Mouse (Mus musculus) gastrocnemius, postnatal 25 days (tissue): Measurements from ENCODE around the gene Trpv1. TPM values are rescaled to one million over a fixed set of nuclear protein-coding genes. Genes with fewer than 3 reads are reported as not detected.
A peak's percentile ranks its signal among the peaks of the same experiment; 100 is the strongest.

Source experiments
- DNase-seq: peaks from one replicate; pipeline ENCODE4 v3.0.0; 2022
- total RNA-seq, 2 experiments: library from RNA; stranded (reverse); gene quantifications; 1 replicate in 1 of 2; 2 replicates in 1 of 2; pipeline ENCODE4 v1.2.3; 2021

The Trpv1 gene
- total RNA-seq, 2 experiments from 2014 or later = 0.21 TPM; not detected in 1

DNA sequence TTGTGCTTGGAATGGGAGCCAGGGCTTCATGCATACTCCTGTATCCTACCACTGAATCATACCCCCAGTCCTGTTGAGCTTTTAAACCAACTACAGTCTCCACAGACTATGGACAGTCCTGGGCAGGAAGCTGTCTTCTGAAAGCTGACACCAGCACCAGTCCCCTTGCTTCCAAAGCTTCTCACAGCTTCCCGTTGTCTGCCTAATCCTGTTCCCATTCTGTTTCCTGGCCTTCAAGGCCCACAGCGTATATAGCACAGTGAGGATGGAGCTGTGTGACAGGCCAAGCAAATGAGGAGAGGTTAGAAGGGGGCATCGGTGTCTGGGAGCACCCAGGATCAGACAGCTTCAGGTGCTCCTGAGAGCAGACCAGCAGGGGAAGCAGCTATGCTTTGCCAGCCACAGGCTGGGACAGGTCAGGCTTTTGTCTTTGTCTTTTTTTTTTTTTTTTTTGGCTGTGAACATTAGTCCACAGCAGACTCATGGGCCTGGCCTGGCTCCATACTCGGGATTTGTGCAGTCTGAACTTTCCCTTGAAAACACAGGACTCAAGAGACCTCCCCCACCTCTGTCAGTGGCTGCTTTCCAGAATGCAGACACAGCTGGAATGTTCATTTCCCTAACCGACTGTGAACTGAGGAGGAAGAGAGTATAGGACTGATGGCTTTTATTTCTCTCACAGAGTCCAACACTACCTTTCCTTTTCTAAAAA is 2.1 kb downstream of the Trpv1 start:
- DNase-seq = peak; percentile 81

DNA sequence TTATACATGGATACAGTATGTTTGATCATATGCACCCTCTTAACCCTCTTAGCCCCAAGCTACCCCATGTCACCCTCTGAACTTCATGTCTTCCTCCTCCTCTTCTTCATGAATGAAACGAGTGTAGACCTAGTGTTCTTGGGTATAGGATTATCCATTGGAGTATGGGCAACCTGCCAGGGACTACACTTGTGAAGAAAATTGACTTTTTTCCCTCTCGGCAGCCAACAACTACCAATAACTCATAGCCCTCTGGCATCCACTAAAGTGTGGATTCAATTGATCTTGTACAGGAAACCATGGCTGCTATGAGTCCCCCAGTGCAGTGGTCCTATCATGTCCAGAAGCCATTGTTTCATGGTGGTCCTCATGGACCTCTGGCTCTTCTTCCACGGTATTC is 2.6 kb downstream of the Trpv1 start:
- no peak for DNase-seq

DNA sequence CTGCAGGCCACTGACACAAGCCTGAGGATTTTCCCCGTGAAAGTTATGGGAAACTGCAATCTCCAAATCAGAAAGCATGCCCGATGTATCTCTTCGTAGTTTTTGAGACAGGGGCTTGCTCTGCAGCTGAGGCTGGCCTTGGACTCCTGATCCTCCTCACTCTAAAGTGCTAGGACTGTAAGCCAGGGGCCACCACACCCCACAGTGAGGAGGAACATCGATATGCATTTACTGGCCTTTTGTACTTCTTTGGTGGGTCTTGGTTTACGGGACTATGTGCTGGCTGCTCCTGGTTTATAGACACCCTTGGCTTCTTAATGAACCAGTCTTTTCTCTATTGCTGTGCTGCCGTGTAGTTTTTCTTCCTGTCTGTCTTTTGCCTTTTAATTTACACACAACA is 8.1 kb downstream of the Trpv1 start:
- no peak for DNase-seq

DNA sequence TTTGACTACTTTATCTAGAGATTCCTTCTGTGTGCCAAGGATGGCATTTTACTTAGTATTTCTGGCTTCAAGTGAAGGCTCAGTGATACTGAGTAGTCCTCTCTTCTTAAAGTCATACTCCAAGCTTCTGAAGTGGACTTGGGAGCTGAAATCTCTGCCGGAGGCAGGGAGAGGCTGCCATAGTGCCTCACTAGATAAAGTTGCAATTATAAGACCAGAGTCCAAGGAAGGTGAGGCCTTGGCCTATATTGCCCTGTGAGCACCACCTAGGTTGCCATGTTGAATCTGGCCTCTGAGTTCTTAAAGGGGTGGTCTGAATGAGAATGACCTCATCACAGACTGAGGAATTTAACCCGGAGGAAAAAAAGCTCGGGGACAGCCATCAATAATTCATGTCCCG is 8.7 kb downstream of the Trpv1 start:
- DNase-seq = no peak

DNA sequence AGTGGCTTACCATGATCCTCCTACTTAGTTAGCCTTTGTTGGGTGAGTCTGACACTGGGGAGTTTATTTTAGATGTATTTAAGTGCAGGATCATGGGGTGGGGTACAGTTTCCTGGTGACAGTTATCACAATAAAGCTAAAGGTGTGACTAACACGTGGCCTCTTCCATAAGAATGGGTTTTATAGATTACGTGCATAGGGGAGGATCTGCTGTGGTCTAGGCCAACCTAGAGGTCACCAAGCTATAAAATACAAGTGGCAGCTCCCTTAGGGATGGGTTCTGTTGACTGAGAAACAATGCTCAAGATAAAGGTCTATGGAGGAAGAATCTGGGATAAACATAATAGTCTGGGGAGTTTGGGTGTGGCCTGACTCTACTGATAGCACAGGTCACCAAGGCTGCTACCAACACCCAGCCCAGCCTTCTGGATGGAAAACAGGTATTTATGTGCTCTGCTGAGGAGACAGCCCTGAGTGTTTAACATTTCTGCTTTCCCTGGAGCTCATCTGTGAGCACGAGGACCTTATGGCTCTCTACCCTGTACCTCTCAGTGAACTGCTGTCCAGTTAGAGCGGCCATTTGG is 23.4 kb downstream of the Trpv1 start:
- DNase-seq = no peak

DNA sequence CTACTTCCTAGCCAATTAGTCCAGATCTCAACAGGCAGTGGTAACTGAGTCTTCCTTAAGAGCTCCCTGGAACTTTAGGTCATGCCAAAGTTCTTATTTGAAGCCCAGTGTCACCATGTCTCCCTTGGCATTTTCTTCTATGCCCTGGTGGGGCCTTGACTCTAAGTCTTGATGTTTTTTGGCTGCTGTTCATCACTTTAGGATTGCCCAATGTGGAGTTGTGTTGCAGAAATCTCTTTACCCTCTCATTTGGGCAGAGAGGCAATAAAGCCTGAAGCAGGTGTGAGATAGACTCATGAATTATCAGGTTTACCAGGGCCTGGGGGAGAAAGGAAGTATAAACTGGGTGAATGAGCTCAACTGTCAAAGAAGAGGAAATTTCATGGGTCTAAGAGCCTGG is 24.6 kb downstream of the Trpv1 start:
- no peak for DNase-seq

DNA sequence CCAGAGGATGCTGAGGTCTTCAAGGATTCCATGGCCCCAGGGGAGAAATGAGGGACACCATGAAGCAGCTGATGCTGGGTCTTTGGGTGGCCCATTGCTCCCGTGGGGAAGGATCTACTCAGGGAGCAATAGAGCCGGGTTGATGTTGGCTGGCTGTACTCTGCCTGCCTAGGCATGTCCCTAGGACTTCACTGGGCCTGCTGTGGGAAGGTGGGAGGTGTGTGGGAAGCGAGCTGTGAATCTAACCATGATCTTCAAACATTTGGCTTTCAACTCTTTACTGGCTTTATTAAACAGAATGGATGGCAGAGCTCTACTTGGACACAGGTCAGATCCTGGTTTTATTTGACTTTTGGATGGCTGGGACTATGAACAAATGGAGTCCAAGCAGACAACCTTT is 26.4 kb downstream of the Trpv1 start:
- no peak for DNase-seq

DNA sequence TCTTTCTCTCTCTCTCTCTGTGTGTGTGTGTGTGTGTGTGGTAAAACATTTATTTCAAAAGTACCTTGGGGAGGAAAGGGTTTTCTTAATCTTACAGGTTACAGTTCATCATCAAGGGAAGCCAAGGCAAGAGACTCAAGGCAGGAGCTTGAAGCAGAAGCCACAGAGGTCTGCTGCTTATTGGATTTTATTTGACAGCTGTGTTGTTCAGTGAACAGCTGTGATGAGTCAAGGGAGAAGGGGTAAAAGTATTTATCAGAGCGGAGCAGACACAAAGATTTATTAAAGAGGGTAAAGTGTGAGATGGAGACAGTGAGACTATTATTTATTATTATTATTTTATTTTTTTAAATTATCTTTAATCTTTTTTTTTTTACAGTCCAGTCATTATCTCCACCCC is 27.3 kb downstream of the Trpv1 start:
- no peak for DNase-seq

DNA sequence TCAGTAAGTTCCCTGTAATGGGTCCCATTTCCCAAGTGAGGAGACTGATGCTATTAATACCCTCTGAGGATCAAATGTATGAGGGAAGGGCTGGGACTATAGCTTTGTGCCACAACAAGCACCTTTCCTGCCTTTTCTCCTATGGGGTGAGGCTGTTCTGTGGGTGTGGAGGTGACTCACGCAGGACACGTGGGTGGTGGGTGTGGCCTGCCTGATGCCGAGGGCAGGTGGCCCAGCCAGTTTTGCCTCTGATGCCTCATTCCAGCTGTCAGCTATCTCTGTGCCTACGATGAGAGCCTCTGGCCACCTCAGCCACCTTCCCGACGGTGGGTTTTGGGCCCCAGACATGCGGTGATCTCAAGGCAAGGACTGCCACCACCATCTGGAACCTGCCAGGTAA is 33.2 kb downstream of the Trpv1 start, which contains the start of gene Trpv3:
TSS of gene Trpv3 (plus strand) at position 122 of the 400 bp plus-strand sequence.
- no peak for DNase-seq

DNA sequence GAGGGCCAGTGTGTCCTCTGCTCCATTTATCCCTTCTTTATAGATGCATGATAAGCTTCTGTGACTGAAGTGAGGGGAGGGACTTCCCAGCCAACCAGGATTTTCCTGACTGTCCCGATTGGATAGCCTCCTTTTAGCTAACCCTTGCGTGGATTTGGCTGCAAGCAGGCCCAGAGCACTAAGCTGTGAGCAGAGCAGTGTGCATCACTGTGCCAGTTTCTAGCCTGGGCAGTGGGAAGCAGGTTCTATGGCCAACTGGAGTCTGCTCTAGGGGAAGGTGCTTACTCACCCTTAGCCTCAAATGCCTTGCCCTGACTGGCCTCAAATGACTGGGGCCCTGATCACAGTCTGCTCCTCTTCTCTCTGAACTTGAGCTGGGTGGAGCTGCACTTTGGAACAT is 40.7 kb downstream of the Trpv1 start:
- DNase-seq = peak; percentile 47

DNA sequence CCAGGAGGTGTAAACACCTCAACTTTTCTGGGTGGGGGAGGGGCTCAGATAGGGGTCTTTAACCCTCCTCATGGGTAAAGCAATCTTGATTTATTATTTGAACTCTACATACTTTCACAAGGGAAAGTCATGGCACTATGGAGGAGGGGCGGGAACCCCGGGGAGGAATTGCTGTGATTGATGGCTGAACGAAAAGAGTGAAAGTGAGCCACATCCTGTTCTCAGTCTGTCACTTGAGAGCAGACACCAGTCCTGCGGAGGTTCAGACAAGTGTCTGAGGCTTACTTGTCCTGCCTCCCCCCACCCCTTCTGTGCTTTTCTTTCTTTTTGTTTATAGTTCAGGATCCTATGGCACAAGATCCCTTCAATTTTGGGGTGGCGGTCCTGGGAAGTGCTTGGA is 46.6 kb downstream of the Trpv1 start:
- no peak for DNase-seq

DNA sequence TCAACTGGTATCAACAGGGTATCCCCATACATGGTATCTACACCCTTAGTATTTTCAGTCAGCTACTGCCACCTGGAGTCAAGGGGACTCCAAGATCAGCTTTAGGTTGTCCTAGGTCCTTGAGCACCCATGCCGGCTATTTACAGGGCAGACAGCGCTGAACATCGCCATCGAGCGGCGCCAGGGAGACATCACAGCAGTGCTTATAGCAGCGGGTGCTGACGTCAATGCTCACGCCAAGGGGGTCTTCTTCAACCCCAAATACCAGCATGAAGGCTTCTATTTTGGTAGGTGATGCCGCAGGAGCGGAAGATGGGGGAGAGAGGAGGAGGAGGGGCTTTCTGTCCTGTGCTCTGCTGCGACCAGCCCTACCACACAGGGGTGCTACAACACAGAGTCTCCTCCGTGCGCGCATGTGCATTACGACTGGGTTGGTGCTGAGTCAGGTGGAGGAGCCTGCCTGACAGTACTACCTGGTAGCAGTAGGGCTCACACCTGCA is 47.5 kb downstream of the Trpv1 start:
- DNase-seq = peak; percentile 43

DNA sequence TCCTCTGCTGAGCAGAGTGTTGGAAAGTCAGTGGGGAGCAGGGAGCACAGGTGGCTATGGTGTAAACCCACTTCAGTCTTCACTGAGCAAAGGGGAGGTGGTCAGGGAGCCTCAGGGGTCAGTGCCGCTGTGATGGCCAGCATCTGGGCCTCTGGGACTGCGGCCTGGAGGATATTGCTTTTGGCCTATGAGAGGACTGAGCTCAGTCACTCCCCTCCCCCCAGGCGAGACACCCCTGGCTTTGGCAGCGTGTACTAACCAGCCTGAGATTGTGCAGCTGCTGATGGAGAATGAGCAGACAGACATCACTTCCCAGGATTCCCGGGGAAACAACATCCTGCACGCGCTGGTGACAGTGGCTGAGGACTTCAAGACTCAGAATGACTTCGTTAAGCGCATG is 49.3 kb downstream of the Trpv1 start:
- DNase-seq = no peak

DNA sequence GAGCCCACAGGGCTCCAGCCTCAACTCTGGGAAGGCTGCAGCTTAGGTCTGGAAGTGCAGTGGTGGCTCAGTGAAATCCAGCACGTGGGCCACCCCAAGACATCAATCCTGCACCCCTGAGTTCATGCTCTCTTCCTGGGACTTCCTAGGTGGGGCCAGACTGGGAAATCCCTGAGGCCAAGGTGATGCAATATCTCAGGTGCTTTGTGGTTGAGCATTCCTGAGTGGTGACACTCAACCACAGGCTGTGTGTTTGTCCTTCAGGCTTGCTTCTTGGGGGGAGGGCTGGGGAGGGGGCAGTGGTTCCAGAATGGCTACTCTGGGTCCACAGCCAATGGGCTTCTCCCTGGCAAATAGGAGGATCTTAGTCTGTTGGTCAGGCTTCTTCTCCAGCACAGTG is 49.8 kb downstream of the Trpv1 start:
- no peak for DNase-seq

DNA sequence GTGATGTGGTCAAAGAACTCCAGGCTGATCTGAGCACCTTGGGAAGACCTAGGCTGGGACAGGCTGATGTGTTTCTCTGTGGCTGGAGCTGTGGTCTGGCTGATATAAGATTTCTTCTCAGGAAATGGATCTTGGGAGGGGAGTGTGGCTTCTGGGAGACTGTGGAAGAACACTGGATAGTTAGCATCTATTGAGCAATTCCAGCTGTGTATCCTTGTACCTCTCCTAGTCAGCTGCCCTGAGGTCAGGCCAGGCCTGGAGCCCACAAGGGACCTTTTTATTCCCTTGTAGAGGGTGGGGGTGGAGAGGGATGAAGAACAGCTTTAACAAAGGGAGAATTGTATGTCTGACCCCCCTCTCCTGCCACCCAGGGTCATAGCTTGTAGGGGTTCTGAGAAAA is 50.3 kb downstream of the Trpv1 start:
- no peak for DNase-seq

DNA sequence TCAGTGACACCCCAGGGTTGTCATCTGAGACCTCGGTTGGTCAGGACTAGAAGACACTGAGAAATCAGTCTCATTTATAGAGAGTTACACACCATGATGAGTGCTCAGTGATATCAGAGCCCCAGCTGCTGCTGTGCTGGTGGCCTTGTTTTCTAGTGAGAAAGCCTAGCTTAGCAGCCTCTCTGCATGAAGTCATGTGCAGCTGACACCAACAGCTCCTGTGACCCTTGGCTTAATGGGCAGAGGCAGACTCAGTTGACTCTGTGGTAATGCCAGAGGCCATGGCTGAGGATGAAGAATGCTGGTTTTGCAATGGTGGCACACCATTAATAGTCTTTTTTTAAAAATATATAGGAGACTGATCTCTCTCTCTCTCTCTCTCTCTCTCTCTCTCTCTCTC is 55.5 kb downstream of the Trpv1 start:
- no peak for DNase-seq

DNA sequence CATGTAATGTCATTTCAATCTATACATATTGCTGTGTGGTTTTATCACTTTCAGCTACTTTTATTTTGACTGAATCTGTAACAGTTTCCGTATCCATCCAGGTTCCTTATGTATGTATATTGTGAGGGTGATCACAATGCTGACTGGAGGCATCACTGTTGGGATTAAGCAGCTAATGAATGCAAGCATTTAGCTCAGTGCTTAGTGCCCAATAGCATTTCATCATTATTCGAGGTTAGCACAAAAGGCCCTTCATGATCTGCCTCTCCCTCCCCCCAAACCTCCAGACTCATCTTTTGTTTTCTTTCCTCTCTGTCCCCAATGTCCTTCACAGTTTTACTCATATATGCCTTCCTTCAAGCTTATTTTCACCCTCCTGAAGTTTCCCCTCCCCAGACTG is 69.0 kb downstream of the Trpv1 start:
- no peak for DNase-seq

Other genes starting within 250 kb of the Trpv1 start
- 1 to 10 TPM in 1 of 2 experiments, under 1 TPM in 1; 0.31 to 1.6 TPM for gene P2rx1, start 235.2 kb upstream of the Trpv1 start, total RNA-seq
- gene Camkk1, start 215.3 kb upstream of the Trpv1 start, total RNA-seq = 1 to 10 TPM in 1 of 2 experiments, under 1 TPM in 1; 1.00 to 1.2 TPM
- gene Ncbp3, start 186.5 kb upstream of the Trpv1 start, total RNA-seq = 1 to 10 TPM; 2.8 to 3.1 TPM
- gene Itgae, start 143.7 kb upstream of the Trpv1 start, total RNA-seq = under 1 TPM; 0.11 to 0.15 TPM
- gene Haspin, start 96.0 kb upstream of the Trpv1 start, total RNA-seq = under 1 TPM; 0.10 to 0.38 TPM
- gene P2rx5, start 73.9 kb upstream of the Trpv1 start, total RNA-seq = 1 to 10 TPM; 8.7 to 9.7 TPM
- 10 to 100 TPM; 77.8 to 87.8 TPM for gene Emc6, start 57.3 kb upstream of the Trpv1 start, total RNA-seq
- 10 to 100 TPM; 10.1 to 15.2 TPM for gene Tax1bp3, start 57.2 kb upstream of the Trpv1 start, total RNA-seq
- gene Ctns, start 35.2 kb upstream of the Trpv1 start, total RNA-seq = 1 to 10 TPM; 5.6 to 7.4 TPM
- gene Shpk, start 34.8 kb upstream of the Trpv1 start, total RNA-seq = 1 to 10 TPM in 1 of 2 experiments, under 1 TPM in 1; 0.59 to 1.0 TPM
- gene Trpv3, start 33.1 kb downstream of the Trpv1 start, total RNA-seq = under 1 TPM in 1 of 2 experiments, not detected in 1; 0.05 TPM
- 1 to 10 TPM; 1.8 to 4.8 TPM for gene Aspa, start 95.3 kb downstream of the Trpv1 start, total RNA-seq
- not detected for gene Gm49340, start 95.4 kb downstream of the Trpv1 start, total RNA-seq
- not detected for gene Spata22, start 95.4 kb downstream of the Trpv1 start, total RNA-seq
- not detected for gene Olfr20, start 116.5 kb downstream of the Trpv1 start, total RNA-seq
- gene Olfr376, start 137.0 kb downstream of the Trpv1 start, total RNA-seq = not detected
- gene Olfr1, start 165.3 kb downstream of the Trpv1 start, total RNA-seq = not detected
- gene Olfr378, start 194.2 kb downstream of the Trpv1 start, total RNA-seq = not detected
- gene Olfr380, start 223.2 kb downstream of the Trpv1 start, total RNA-seq = not detected